Mouse (Mus musculus) ES-CJ7 (cell line): ENCODE measurements around the gene Tbrg1.

ENCODE experiments used
- DNase-seq: peaks from one replicate; pipeline ENCODE4 v3.0.0; 2011; ENCODE audit warnings: low read depth, low spot score

Gene Tbrg1

GRCm38 (mm10) chr9:37629941-37630340 is 27.2 kb downstream of the Tbrg1 start:
- DNase-seq, result no peak

- peak; percentile 57 for DNase-seq
Measured at GRCm38 (mm10) chr9:37628581-37628980, 28.5 kb downstream of the Tbrg1 start.

GRCm38 (mm10) chr9:37627263-37627662 is 29.8 kb downstream of the Tbrg1 start:
- DNase-seq, result no peak

- no peak for DNase-seq
Measured at GRCm38 (mm10) chr9:37626103-37626567, 31.0 kb downstream of the Tbrg1 start.

- DNase-seq, result no peak
Measured at GRCm38 (mm10) chr9:37625641-37626040, 31.5 kb downstream of the Tbrg1 start.

- no peak for DNase-seq
Measured at GRCm38 (mm10) chr9:37625129-37625528, 32.0 kb downstream of the Tbrg1 start.

- DNase-seq, result no peak
Measured at GRCm38 (mm10) chr9:37624502-37624901, 32.6 kb downstream of the Tbrg1 start.

GRCm38 (mm10) chr9:37623981-37624380 is 33.1 kb downstream of the Tbrg1 start:
- DNase-seq, result no peak

GRCm38 (mm10) chr9:37621290-37621689 is 35.8 kb downstream of the Tbrg1 start:
- no peak for DNase-seq

- peak; percentile 51 for DNase-seq
Measured at GRCm38 (mm10) chr9:37616770-37617169, 40.3 kb downstream of the Tbrg1 start.

- DNase-seq, result no peak
Measured at GRCm38 (mm10) chr9:37615220-37615619, 41.9 kb downstream of the Tbrg1 start.

- no peak for DNase-seq
Measured at GRCm38 (mm10) chr9:37614316-37614715, 42.8 kb downstream of the Tbrg1 start.

GRCm38 (mm10) chr9:37613911-37614280 is 43.2 kb downstream of the Tbrg1 start:
- no peak for DNase-seq

- DNase-seq, result peak; percentile 96
Measured at GRCm38 (mm10) chr9:37613182-37613910, 43.8 kb downstream of the Tbrg1 start, which contains the start of gene Spa17. Gene Spa17, minus strand, starts transcription at chr9:37613722.

- no peak for DNase-seq
Measured at GRCm38 (mm10) chr9:37609558-37609957, 47.6 kb downstream of the Tbrg1 start.

- DNase-seq, result no peak
Measured at GRCm38 (mm10) chr9:37605089-37605488, 52.0 kb downstream of the Tbrg1 start.

GRCm38 (mm10) chr9:37600538-37601205 is 56.4 kb downstream of the Tbrg1 start:
- no peak for DNase-seq
